Mouse (Mus musculus) liver, embryonic 14.5 days (tissue): ENCODE results near the gene Slc25a5. TPM values are rescaled to one million over a fixed set of nuclear protein-coding genes. Genes with fewer than 3 reads are reported as not detected.

Experiments
- ATAC-seq: fragments of 200-750 bp; cut with Nextera tagmentation; 2 replicates; pipeline ENCODE4 v1.8.0; 2017; ENCODE audit warnings: moderate number of reproducible peaks, mild to moderate bottlenecking, moderate library complexity; ENCODE audit not compliant: insufficient read depth
- DNase-seq, 3 experiments: peaks; one replicate each; pipeline ENCODE4 v3.0.0-alpha.2; 2012 to 2013; ENCODE audit warnings: low read depth in 3 of 3, low spot score in 3 of 3
- H3K27ac ChIP-seq: fragments of 300-500 bp; sonication (generic); 2 replicates; pipeline ENCODE4 v1.5.1; 2014; ENCODE audit warnings: moderate library complexity, mild to moderate bottlenecking, control low read depth, inconsistent platforms
- H3K27me3 ChIP-seq: fragments of 300-500 bp; sonication (generic); 2 replicates; pipeline ENCODE4 v1.6.1; 2014; ENCODE audit warnings: mild to moderate bottlenecking, low read length, moderate library complexity; ENCODE audit not compliant: control insufficient read depth, insufficient read depth
- H3K36me3 ChIP-seq: fragments of 300-500 bp; sonication (generic); replicated peaks from 2 replicates; pipeline ENCODE4 v1.6.1; 2014; ENCODE audit warnings: low read depth; ENCODE audit not compliant: control insufficient read depth, insufficient read depth
- H3K4me1 ChIP-seq, 2 experiments: fragments of 200-500 bp in 1 of 2; fragments of 300-500 bp in 1 of 2; sonication (generic) in 1 of 2; replicated peaks; 2 replicates each; pipeline ENCODE4 v1.6.1; 2012 to 2014; ENCODE audit warnings: antibody characterized with exemption in 1 of 2, inconsistent platforms in 1 of 2, low read length in 1 of 2; ENCODE audit not compliant: control insufficient read depth in 2 of 2, insufficient read depth in 2 of 2
- H3K4me2 ChIP-seq: fragments of 300-500 bp; sonication (generic); 2 replicates; pipeline ENCODE4 v1.6.1; 2014; ENCODE audit warnings: low read depth, mild to moderate bottlenecking, control low read depth, moderate library complexity
- H3K4me3 ChIP-seq, 2 experiments: fragments of 200-500 bp in 1 of 2; fragments of 300-500 bp in 1 of 2; sonication (generic) in 1 of 2; 2 replicates each; pipeline ENCODE4 v1.5.1; 2012 to 2014; ENCODE audit warnings: low read depth in 2 of 2, low read length in 2 of 2, mild to moderate bottlenecking in 2 of 2, control low read depth in 1 of 2, inconsistent platforms in 1 of 2, moderate library complexity in 1 of 2; ENCODE audit not compliant: insufficient read depth in 1 of 2
- H3K9ac ChIP-seq: fragments of 300-500 bp; sonication (generic); replicated peaks from 2 replicates; pipeline ENCODE4 v1.6.1; 2014; ENCODE audit warnings: mild to moderate bottlenecking, control low read depth, moderate library complexity
- H3K9me3 ChIP-seq: fragments of 300-500 bp; sonication (generic); 2 replicates; pipeline ENCODE4 v1.6.1; 2016; ENCODE audit warnings: low read length, mixed read lengths; ENCODE audit not compliant: control insufficient read depth
- CTCF ChIP-seq: IDR thresholded peaks from 2 replicates; pipeline ENCODE4 v1.5.1; 2016; ENCODE audit warnings: antibody characterized with exemption, low read depth, control low read depth
- EP300 ChIP-seq: IDR thresholded peaks from 2 replicates; pipeline ENCODE4 v1.6.1; 2016; ENCODE audit warnings: antibody characterized with exemption, low read depth
- WGBS: fragments of 180-500 bp; shearing (Covaris S2); extraction: QIAGEN DNeasy Blood & Tissue Kit; methylation state at CpG from one replicate; pipeline ENCODE4 v1.1.7; 2014; ENCODE audit not compliant: insufficient replicate concordance; 5-methylcytosine and 5-hydroxymethylcytosine counted together
- polyA plus RNA-seq, 2 experiments: library from polyadenylated mRNA; depleted of rRNA in 1 of 2; stranded (reverse) in 1 of 2; unstranded in 1 of 2; fragments of >200 nt; fragmentation: Nextera tagmentation in 1 of 2; extraction: Ambion mirVana in 1 of 2; gene quantifications; 2 replicates each; pipeline versions ENCODE4 v1.2.1 to v1.2.3; 2012 to 2014

The Slc25a5 gene
- polyA plus RNA-seq, 2 experiments, result 352 to 514 TPM

DNA sequence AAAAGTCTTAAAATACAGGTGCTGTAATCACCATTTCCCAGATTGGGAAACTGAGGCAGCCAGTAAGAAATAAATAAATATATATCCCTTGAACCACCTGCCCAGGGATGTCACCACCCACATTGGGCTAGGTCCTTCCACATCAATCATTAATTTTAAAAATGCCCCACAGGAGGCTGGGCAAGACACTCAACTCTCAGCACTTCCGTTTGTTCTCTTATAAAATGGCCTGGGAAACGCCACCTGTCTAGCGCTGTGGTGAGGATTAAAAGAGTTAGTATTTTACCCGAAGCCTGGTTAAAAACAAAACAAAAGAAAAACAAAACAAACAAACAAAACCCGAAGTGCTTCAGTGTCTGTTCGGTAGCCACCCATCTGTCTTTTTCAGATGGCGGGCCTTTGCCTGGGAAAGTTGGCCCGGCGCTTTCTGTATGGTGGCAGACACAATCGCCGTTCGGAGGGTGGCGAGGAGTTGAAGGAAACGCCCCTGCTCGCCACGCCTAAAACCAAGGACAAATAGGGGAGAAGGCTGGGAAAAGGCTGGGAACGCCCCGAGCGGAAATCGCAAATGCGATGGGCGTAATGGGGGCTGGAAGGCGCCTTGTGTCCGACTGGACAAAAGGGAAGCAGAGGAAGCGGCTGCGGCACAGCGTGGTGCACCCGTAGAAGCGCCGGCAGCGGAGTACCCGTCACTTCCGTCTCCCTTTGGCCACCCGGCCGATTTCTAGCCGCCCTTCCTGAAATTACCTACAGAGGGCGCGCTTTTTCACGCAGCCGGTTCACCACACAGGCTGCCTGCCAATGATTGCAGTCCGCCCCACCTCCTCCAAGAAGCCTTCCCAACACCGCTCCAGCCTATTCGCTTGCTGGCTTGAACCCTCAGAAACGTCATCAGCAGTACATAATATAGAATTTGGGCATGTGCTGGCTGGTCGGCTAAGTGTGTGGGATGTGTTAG is 12.2 kb downstream of the Slc25a5 start:
- peak overlapping the region; percentile 76 for H3K4me2 ChIP-seq
- no peaks in the 10 kb centered on the region for H3K36me3 ChIP-seq
- peak overlapping the region; percentile 61 to 76 for H3K4me3 ChIP-seq
- no peaks in the 10 kb centered on the region for H3K27me3 ChIP-seq
- H3K9ac ChIP-seq, result peak overlapping the region; percentile 63
- peak overlapping the region; percentile 76 for H3K27ac ChIP-seq
- ATAC-seq (peak; percentile 93), DNase-seq (peak; percentile 74 to 78 (median 75))
- no peaks in the 10 kb centered on the region for H3K9me3 ChIP-seq
- WGBS, result 9% methylated on average over 42 of the region's 45 CpGs
- TF ChIP-seq EP300, result no peak
- peak; percentile 91 for TF ChIP-seq CTCF
- peaks cover 0 to 6% of the 10 kb centered on the region in 2 experiments; a peak in 3 of 4 replicates for H3K4me1 ChIP-seq

DNA sequence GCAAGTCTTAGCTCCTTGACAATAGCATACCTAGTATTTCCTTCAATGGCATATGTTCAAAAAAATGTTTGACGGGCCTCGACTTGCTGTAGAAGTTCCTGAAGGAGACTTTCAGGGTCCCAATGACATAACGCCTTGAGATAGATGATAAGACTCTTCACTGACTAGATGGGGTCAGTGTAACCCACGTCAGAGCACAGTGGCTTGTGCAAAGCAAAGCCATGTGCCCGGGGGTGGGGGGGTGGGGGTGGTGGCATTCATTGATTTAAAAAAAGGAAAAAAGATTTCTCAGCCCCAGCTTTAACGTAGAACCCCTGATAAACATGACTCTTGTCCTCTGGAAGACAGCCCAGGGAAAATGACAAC is 12.8 kb downstream of the Slc25a5 start:
- 0 out of 2 replicates have a peak, but pooled peaks have one; percentile 12 for ATAC-seq
- H3K9me3 ChIP-seq, result no peaks in the 10 kb centered on the region
- peak overlapping the region; percentile 76 for H3K4me2 ChIP-seq
- no peaks in the 10 kb centered on the region for H3K36me3 ChIP-seq
- TF ChIP-seq CTCF (no peak), EP300 (no peak)
- H3K9ac ChIP-seq, result no peak overlapping the region
- H3K4me1 ChIP-seq, result peaks cover 0 to 6% of the 10 kb centered on the region in 2 experiments; a peak in 3 of 4 replicates
- DNase-seq, result no peak
- H3K27me3 ChIP-seq, result no peaks in the 10 kb centered on the region
- H3K4me3 ChIP-seq, result peak overlapping the region; percentile 61 to 76
- H3K27ac ChIP-seq, result peak overlapping the region; percentile 76; the same call in 1 of the 2 replicates
- 47% methylated on average over 6 of the region's 6 CpGs for WGBS

DNA sequence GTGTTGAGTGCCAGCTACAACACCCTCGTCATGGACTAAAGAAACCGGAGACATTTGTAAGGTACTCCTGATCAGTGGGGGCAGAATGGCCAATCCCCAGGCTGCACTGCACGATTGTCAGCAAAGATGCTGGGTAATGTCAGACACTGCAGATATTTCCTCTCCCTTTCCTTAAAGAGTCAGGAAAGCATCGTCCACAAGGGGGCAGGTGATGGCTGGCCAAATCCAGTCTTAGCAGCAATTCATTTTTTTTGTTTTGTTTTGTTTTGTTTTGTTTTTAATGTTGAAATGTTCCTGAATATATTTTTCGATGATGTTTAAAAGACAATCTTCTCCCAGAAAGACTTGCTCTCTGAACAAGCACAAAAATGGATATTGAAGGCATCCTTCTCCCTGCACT is 15.9 kb downstream of the Slc25a5 start:
- H3K27ac ChIP-seq, result no peak overlapping the region
- H3K27me3 ChIP-seq, result no peaks in the 10 kb centered on the region
- no peak overlapping the region for H3K4me3 ChIP-seq
- H3K36me3 ChIP-seq, result no peaks in the 10 kb centered on the region
- TF ChIP-seq CTCF, result peak; percentile 56
- no peak for TF ChIP-seq EP300
- DNase-seq, result no peak
- H3K9me3 ChIP-seq, result no peaks in the 10 kb centered on the region
- H3K4me1 ChIP-seq, result peaks cover 0 to 7% of the 10 kb centered on the region in 2 experiments; a peak in 3 of 4 replicates
- ATAC-seq, result no peak
- no peak overlapping the region for H3K9ac ChIP-seq
- H3K4me2 ChIP-seq, result no peak overlapping the region
- WGBS, result 41% methylated on average over 5 of the region's 5 CpGs

DNA sequence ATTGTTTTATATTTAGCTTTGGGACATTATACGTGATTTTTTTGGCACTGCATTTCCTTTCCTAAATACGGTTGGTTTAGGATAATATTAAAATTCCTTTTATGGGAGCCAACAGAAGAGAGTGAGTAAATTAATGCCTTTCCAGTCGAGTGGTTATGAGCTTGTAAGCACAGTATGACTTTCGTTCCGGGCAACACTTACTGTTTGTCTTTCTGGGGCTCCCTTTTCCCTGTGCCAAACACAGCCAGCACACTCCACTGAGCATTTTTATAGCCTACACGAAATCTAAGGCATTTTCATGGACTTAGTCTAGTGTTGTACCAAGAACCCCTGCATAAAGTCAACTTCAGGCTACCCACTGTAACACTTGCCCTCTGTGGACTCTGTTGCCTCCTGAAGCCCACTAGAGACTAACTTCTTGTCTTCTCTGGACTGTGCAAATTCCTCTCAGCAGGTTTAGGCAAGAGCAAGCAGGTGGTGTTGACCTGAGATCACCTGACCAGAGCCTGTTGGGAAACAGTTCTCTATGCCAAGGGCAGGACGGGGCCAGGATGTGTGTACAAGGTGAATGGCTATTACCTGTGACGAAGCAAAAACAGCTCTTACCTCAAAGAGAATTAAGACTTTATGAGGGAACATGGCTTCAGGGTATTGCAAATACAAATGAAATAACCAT is 18.8 kb downstream of the Slc25a5 start:
- TF ChIP-seq EP300 (no peak), CTCF (no peak)
- no peak overlapping the region for H3K9ac ChIP-seq
- H3K27me3 ChIP-seq, result no peaks in the 10 kb centered on the region
- WGBS, result 67% methylated on average over 8 of the region's 8 CpGs
- no peaks in the 10 kb centered on the region for H3K9me3 ChIP-seq
- peaks cover 0 to 7% of the 10 kb centered on the region in 2 experiments; a peak in 2 of 4 replicates for H3K4me1 ChIP-seq
- no peak overlapping the region for H3K4me3 ChIP-seq
- DNase-seq (no peak), ATAC-seq (peak; percentile 49; the same call in 1 of the 2 replicates)
- H3K4me2 ChIP-seq, result no peak overlapping the region
- H3K27ac ChIP-seq, result no peak overlapping the region
- H3K36me3 ChIP-seq, result no peaks in the 10 kb centered on the region

DNA sequence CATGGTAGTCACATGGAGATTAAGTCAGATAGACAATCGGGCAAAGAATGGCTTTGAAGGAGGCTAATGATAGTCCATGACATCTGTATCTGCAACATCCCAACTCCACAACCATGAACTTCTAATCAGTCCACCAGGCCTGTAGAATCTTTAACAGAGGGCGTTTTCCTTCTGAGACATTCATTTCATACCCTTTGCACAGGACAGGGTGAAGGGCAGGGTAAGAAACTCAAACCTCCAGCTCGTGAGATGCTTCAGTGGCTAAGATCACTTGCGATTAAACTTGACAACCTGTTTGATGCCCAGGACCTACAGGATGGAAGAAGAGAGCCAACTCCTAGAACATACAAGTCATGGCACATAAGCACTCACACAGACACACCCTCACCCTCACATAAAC is 19.6 kb downstream of the Slc25a5 start:
- no peaks in the 10 kb centered on the region for H3K9me3 ChIP-seq
- H3K4me2 ChIP-seq, result no peak overlapping the region
- TF ChIP-seq CTCF, result no peak
- TF ChIP-seq EP300, result no peak
- H3K4me1 ChIP-seq, result peaks cover 0 to 7% of the 10 kb centered on the region in 2 experiments; a peak in 2 of 4 replicates
- no peak for ATAC-seq
- no peak overlapping the region for H3K27ac ChIP-seq
- H3K36me3 ChIP-seq, result no peaks in the 10 kb centered on the region
- no peak for DNase-seq
- H3K27me3 ChIP-seq, result no peaks in the 10 kb centered on the region
- WGBS, result 62% methylated on average over 4 of the region's 4 CpGs
- H3K4me3 ChIP-seq, result no peak overlapping the region
- no peak overlapping the region for H3K9ac ChIP-seq
